Mouse (Mus musculus): ENCODE results near the gene Celsr1.

The Celsr1 gene

GRCm38 (mm10) chr15:86034781-86035360 lies 1.3 kb upstream of the Celsr1 start:
- no peak for DNase-seq (ENCODE audit: low spot score)

GRCm38 (mm10) chr15:86034021-86034523 lies 495 bp upstream of the Celsr1 start:
- DNase-seq (ENCODE audit: low spot score) = no peak

- DNase-seq (ENCODE audit: low spot score) = no peak
These were observed 776 bp downstream of the Celsr1 start for GRCm38 (mm10) chr15:86032811-86033190.

DNA sequence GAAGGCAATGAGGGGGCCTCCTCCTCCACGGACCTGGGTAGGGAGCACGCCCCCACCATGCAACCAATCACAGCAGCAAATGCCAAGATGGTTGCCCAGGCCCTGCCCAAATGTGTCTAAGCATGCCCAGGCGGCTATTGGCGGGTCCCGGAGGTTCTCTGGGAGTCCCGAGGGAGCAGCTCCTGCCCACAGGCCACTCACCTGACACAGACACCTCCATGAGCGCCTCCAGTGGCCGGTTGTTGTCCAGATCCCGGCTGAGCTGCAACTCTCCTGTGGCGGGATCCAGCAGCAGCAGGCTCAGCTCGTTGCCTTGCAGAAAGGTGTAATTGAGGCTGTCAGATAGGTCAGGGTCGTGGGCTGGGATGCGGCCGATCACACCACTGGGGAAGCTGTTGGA lies 3.6 kb downstream of the Celsr1 start:
- no peak for DNase-seq (ENCODE audit: low spot score)

- DNase-seq (ENCODE audit: low spot score) = no peak
These were observed 5.7 kb downstream of the Celsr1 start for GRCm38 (mm10) chr15:86027871-86028270.

GRCm38 (mm10) chr15:86021971-86022370 lies 11.6 kb downstream of the Celsr1 start:
- DNase-seq (ENCODE audit: low spot score) = no peak

DNA sequence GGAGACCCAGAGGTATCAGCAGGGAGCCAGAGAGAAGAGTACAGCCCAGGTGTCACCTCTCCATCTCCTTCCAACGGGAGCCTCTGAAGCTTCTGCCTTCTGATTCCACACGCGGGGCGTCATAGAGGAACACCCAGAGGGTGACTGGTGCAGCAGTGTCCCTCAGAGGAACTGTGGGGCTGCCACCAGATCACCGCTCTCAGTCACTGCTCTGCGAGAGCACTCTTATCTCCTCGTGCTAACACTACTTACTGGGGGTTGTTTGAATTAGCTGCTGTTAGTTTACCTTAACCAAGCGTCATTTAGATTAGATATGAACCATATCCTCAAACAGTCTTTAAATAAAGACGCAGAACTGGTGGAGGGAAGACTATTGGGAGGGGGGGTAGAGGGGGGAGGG lies 12.3 kb downstream of the Celsr1 start:
- no peak for DNase-seq (ENCODE audit: low spot score)

GRCm38 (mm10) chr15:86020008-86020407 lies 13.6 kb downstream of the Celsr1 start:
- DNase-seq (ENCODE audit: low spot score) = no peak

- no peak for DNase-seq (ENCODE audit: low spot score)
These were observed 14.6 kb downstream of the Celsr1 start for GRCm38 (mm10) chr15:86018753-86019512.

DNA sequence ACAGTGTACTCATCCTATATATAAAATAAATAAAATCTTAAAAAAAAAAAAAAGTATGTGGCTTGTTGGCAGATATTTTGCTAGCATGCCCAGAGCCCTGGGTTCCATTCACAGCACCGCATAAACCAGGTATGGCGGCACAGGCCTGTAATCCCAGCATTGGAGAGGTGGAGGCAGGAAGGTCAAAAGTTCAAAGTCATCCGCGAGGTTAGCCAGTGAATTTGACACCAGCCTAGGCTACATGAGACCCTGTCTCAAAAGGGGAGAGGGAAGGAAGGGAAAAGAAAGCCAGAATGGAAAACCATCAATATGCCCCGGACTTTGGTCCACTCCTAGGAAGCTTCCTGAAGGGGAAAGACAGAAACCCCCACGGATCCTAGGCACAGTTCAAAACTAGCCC lies 16.2 kb downstream of the Celsr1 start:
- no peak for DNase-seq (ENCODE audit: low spot score)

GRCm38 (mm10) chr15:86015860-86016541 lies 17.6 kb downstream of the Celsr1 start:
- no peak for DNase-seq (ENCODE audit: low spot score)

DNA sequence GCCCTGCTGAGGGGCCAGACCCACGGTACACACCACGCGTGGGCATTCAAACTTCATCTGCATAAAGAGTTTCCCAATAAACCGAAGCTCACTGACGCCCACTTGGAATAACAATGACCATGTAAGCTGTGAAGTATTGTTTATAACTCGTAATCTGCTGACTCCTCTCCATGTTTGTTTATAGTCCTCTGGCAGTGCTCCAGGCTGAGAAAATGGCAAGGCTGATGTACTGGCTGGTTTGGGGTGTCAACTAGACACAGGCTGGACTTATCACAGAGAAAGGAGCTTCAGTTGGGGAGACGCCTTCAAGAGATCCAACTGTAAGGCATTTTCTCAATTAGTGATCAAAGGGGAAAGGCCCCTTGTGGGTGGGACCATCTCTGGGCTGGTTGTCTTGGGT lies 18.6 kb downstream of the Celsr1 start:
- DNase-seq (ENCODE audit: low spot score) = no peak

DNA sequence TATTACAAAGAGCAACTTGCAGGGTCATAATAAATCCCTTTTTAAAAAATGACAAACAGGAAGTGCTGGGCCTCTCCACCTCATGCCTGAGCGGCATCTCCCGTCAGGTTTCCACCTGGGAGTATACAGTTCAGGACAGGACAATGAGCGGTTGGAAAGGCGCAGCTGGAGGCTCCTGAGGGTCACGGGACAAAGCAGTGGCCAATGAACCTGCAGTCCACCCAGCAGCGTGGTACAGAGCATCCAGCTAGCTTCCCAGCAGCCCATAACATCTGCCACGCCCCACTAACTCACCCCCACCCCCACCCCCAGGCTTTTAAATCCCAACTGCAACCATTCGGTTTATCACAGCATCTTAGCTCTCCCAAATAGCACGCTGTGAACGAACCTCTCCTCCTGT lies 19.9 kb downstream of the Celsr1 start:
- DNase-seq (ENCODE audit: low spot score) = no peak

DNA sequence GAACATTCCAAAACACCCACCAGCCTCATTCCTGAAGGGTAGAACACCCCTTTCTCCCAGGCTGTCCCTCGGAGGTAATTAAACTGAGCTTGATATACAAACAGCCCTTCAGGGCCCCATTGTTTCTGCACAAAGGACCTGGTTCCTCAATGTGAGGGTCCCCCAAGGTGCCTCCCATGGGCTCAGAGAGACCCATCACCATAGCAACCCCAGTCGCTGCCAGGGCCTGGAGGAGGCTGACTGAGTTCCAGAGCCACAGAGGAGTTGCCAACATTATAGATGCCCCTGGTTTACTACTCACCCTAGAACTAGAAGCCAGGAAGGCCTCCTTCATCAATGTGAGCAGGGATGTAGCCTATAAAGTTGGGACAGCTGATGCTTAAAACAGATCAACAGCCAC lies 20.4 kb downstream of the Celsr1 start:
- no peak for DNase-seq (ENCODE audit: low spot score)

DNA sequence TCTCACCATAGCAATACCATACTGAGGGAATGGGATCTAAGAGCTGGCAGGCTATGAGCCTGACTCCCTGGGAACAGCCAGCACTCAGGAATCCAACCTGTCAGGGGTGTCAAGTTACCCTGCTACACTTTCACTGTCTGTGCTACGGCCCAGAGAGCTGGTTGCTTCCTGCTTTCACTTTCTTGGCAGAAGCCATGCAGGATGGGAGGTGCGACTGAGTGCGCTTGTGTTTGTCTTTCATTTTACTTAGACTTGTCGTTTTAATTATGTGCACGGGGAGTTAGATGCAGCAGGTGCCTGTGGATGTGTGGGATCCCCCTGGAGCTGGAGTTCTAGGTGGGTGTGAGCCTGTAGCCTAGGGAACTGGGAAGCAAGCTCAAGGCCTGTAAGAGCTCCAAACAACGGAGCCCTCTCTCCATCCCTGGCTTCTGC lies 25.9 kb downstream of the Celsr1 start:
- no peak for DNase-seq (ENCODE audit: low spot score)

GRCm38 (mm10) chr15:86005691-86006525 lies 27.7 kb downstream of the Celsr1 start:
- DNase-seq (ENCODE audit: low spot score) = no peak

DNA sequence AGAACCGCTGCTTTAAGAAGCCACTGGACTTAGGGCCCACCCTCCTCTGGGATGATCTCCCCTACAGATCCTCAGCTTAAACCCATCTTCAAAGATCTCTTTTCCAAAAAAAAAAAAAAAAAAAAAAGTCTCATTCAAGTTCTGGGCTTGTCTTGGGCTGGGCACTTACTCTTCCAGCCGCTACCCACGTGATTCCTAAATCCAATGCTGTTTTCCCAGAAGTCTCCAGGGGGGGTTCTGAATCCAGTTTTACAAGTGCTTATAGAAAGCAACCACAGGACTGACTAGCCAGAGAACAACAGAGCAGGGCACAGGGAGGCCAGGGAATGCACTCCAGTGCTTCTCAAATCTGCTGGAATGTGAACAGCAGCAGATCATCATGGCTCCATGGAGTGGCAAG lies 29.5 kb downstream of the Celsr1 start:
- no peak for DNase-seq (ENCODE audit: low spot score)

- no peak for DNase-seq (ENCODE audit: low spot score)
These were observed 32.8 kb downstream of the Celsr1 start for GRCm38 (mm10) chr15:86000706-86001292.

DNA sequence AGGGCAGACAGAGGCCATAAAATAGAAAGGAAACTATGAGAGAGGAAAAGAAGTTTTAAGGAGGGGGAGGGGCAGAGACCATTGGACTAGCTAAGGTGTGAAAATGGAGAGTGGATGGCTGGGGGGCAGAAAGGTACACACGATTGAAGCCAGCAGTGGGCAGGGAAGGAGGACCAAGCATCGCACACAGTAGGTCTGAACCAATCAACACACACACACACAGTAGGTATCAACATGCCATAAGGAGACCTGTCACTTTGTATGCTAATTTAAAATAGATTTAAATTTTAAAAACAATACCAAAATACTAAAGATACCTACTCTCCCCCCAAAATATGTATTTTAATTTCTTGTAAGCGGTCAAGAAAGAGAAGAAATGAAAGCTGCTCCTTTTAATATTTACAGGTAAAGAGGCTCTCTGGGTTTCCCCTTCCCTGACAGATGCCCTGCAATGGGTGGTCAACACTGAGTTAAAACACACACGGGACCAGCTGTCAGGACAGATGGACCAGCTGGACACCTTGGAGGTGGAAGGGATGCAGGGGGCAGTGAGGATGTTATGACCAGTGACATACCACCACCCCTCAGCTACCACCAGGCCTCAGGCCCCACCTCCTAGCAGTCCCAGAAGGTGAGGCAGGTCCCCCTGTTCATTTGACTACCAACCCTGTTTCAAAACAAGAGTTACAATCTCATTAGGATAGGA lies 34.9 kb downstream of the Celsr1 start:
- DNase-seq (ENCODE audit: low spot score) = no peak

DNA sequence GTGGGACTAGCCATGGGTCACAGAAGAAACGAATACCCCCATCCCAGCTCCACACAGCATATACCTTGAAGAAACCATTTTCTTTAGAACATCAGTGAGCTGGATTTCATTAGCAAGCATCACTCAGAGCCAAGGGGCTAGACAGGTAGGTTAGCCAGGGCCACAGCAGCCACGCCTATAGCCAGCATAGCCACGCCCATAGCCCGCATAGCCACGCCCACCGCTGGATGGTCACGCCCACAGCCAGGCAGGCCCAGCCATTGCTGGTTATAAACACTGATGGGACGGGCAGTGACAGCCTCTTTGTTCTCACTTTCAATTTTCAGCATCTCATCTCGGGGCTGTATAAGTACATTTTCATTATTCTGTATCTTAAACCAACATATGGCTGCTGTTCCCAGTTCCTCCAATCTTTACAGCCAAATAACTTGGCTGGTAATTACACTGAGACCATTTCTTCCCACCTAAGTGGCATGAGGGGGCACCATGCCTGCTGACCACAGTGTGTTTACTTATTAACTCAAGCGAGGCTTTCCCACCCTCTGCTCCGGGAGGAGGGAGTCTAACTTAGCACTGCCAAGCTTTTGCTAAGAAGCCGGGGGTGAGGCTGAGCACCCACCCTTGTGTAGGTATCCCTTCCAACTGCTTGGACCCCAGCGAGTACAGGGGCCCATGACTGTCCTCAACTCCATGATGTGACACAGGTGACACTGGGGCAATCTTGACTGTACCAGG lies 37.4 kb downstream of the Celsr1 start:
- no peak for DNase-seq (ENCODE audit: low spot score)

All from c-Kit-positive CD71-positive TER-119-positive erythroid progenitor cells, embryonic 14.5 days (primary cell).